Mouse (Mus musculus): ENCODE results near the gene Dnajc17. TPM values are rescaled to one million over a fixed set of nuclear protein-coding genes. Genes with fewer than 3 reads are reported as not detected.

The Dnajc17 gene
- polyA plus RNA-seq, 1 experiment from 2014 or later = 19.5 TPM

GRCm38 (mm10) chr2:119167866-119168256, 40.7 kb downstream of the Dnajc17 start:
- H3K4me1 ChIP-seq = peaks cover 31% of the 10 kb centered on the region
- H3K27me3 ChIP-seq (ENCODE audit: insufficient read depth, poor library complexity, severe bottlenecking) = peaks cover 44% of the 10 kb centered on the region
- DNase-seq (ENCODE audit: low spot score) = no peak
- H3K4me3 ChIP-seq = peak overlapping the region; percentile 73
- WGBS = 4% methylated on average over 26 of the region's 26 CpGs
- peaks cover 4% of the 10 kb centered on the region; the same call in 1 of the 2 replicates for H3K36me3 ChIP-seq
- no peaks in the 10 kb centered on the region for H3K9me3 ChIP-seq
- H3K27ac ChIP-seq = peak overlapping the region; percentile 72

- no peaks in the 10 kb centered on the region for H3K9me3 ChIP-seq
- DNase-seq (ENCODE audit: low spot score) = peak; percentile 86
- peaks cover 44% of the 10 kb centered on the region for H3K27me3 ChIP-seq (ENCODE audit: insufficient read depth, poor library complexity, severe bottlenecking)
- peak within 1 kb of the TSS; percentile 73 for H3K4me3 ChIP-seq
- peaks cover 4% of the 10 kb centered on the region; the same call in 1 of the 2 replicates for H3K36me3 ChIP-seq
- under 1% methylated on average over 60 of the region's 60 CpGs for WGBS
- H3K27ac ChIP-seq = peak within 1 kb of the TSS; percentile 72
- H3K4me1 ChIP-seq = peaks cover 24% of the 10 kb centered on the region
Observed at GRCm38 (mm10) chr2:119166901-119167865, 41.4 kb downstream of the Dnajc17 start, which contains the start of gene Gchfr. TSS of gene Gchfr (plus strand) at chr2:119167773.

- Histone ChIP-seq H3K4me1 (peaks cover 27% of the 10 kb centered on the region), H3K27me3 (ENCODE audit: insufficient read depth, poor library complexity, severe bottlenecking) (peaks cover 44% of the 10 kb centered on the region), H3K9me3 (no peaks in the 10 kb centered on the region), H3K4me3 (no peak overlapping the region), H3K36me3 (no peaks in the 10 kb centered on the region), H3K27ac (no peak overlapping the region)
- no peak for DNase-seq (ENCODE audit: low spot score)
Observed at GRCm38 (mm10) chr2:119165401-119165800, 43.2 kb downstream of the Dnajc17 start.

GRCm38 (mm10) chr2:119163999-119164398, 44.6 kb downstream of the Dnajc17 start:
- H3K27ac ChIP-seq = no peak overlapping the region
- H3K36me3 ChIP-seq = no peaks in the 10 kb centered on the region
- 82% methylated on average over 4 of the region's 4 CpGs for WGBS
- H3K4me1 ChIP-seq = peaks cover 27% of the 10 kb centered on the region
- H3K9me3 ChIP-seq = no peaks in the 10 kb centered on the region
- H3K27me3 ChIP-seq (ENCODE audit: insufficient read depth, poor library complexity, severe bottlenecking) = peaks cover 32% of the 10 kb centered on the region
- no peak overlapping the region for H3K4me3 ChIP-seq
- DNase-seq (ENCODE audit: low spot score) = no peak

GRCm38 (mm10) chr2:119163135-119163534, 45.5 kb downstream of the Dnajc17 start:
- peaks cover 28% of the 10 kb centered on the region; the same call in 1 of the 2 replicates for H3K27me3 ChIP-seq (ENCODE audit: insufficient read depth, poor library complexity, severe bottlenecking)
- no peaks in the 10 kb centered on the region for H3K9me3 ChIP-seq
- no peaks in the 10 kb centered on the region for H3K36me3 ChIP-seq
- H3K27ac ChIP-seq = no peak overlapping the region
- H3K4me3 ChIP-seq = no peak overlapping the region
- no peak for DNase-seq (ENCODE audit: low spot score)
- peaks cover 27% of the 10 kb centered on the region for H3K4me1 ChIP-seq
- WGBS = 69% methylated on average over 3 of the region's 3 CpGs

- no peaks in the 10 kb centered on the region for H3K9me3 ChIP-seq
- WGBS = 21% methylated on average over 2 of the region's 2 CpGs
- H3K36me3 ChIP-seq = no peaks in the 10 kb centered on the region
- H3K4me1 ChIP-seq = peaks cover 15% of the 10 kb centered on the region
- H3K27me3 ChIP-seq (ENCODE audit: insufficient read depth, poor library complexity, severe bottlenecking) = peaks cover 20% of the 10 kb centered on the region; the same call in 1 of the 2 replicates
- DNase-seq (ENCODE audit: low spot score) = no peak
- peak overlapping the region; percentile 82 for H3K27ac ChIP-seq
- H3K4me3 ChIP-seq = no peak overlapping the region
Observed at GRCm38 (mm10) chr2:119161247-119161646, 47.3 kb downstream of the Dnajc17 start.

GRCm38 (mm10) chr2:119157836-119158235, 50.8 kb downstream of the Dnajc17 start:
- no peaks in the 10 kb centered on the region for H3K9me3 ChIP-seq
- H3K4me1 ChIP-seq = peaks cover 28% of the 10 kb centered on the region
- no peak for DNase-seq (ENCODE audit: low spot score)
- no peak overlapping the region for H3K27ac ChIP-seq
- no peaks in the 10 kb centered on the region for H3K27me3 ChIP-seq (ENCODE audit: insufficient read depth, poor library complexity, severe bottlenecking)
- H3K4me3 ChIP-seq = peak overlapping the region; percentile 96; the same call in 1 of the 2 replicates
- peaks cover 18% of the 10 kb centered on the region for H3K36me3 ChIP-seq

- Histone ChIP-seq H3K27me3 (ENCODE audit: insufficient read depth, poor library complexity, severe bottlenecking) (no peaks in the 10 kb centered on the region), H3K36me3 (peaks cover 24% of the 10 kb centered on the region), H3K4me1 (peaks cover 34% of the 10 kb centered on the region), H3K27ac (peak within 1 kb of the TSS; percentile 91), H3K9me3 (no peaks in the 10 kb centered on the region), H3K4me3 (peak within 1 kb of the TSS; percentile 96)
- DNase-seq (ENCODE audit: low spot score) = peak; percentile 96
- WGBS = 1% methylated on average over 57 of the region's 57 CpGs
Observed at GRCm38 (mm10) chr2:119156681-119157572, 51.7 kb downstream of the Dnajc17 start, which contains the start of gene Rmdn3. TSS of gene Rmdn3 (minus strand) at chr2:119157034.

- DNase-seq (ENCODE audit: low spot score) = no peak
- H3K4me3 ChIP-seq = peak overlapping the region; percentile 96
- WGBS = 4% methylated on average over 34 of the region's 34 CpGs
- no peaks in the 10 kb centered on the region for H3K27me3 ChIP-seq (ENCODE audit: insufficient read depth, poor library complexity, severe bottlenecking)
- H3K4me1 ChIP-seq = peaks cover 29% of the 10 kb centered on the region
- H3K36me3 ChIP-seq = peaks cover 31% of the 10 kb centered on the region
- H3K9me3 ChIP-seq = no peaks in the 10 kb centered on the region
- H3K27ac ChIP-seq = peak overlapping the region; percentile 91
Observed at GRCm38 (mm10) chr2:119156081-119156680, 52.4 kb downstream of the Dnajc17 start.

GRCm38 (mm10) chr2:119155388-119155787, 53.2 kb downstream of the Dnajc17 start:
- WGBS = 28% methylated on average over 9 of the region's 9 CpGs
- Histone ChIP-seq H3K36me3 (peaks cover 39% of the 10 kb centered on the region), H3K4me1 (peaks cover 26% of the 10 kb centered on the region), H3K9me3 (no peaks in the 10 kb centered on the region), H3K4me3 (peak overlapping the region; percentile 96), H3K27me3 (ENCODE audit: insufficient read depth, poor library complexity, severe bottlenecking) (no peaks in the 10 kb centered on the region), H3K27ac (no peak overlapping the region)
- peak; percentile 93 for DNase-seq (ENCODE audit: low spot score)

- Histone ChIP-seq H3K4me1 (peaks cover 26% of the 10 kb centered on the region), H3K27me3 (ENCODE audit: insufficient read depth, poor library complexity, severe bottlenecking) (no peaks in the 10 kb centered on the region), H3K9me3 (no peaks in the 10 kb centered on the region), H3K36me3 (peaks cover 45% of the 10 kb centered on the region), H3K4me3 (no peak overlapping the region), H3K27ac (no peak overlapping the region)
- WGBS = 86% methylated on average over 2 of the region's 2 CpGs
- DNase-seq (ENCODE audit: low spot score) = no peak
Observed at GRCm38 (mm10) chr2:119154683-119155082, 53.9 kb downstream of the Dnajc17 start.

- Histone ChIP-seq H3K4me1 (peaks cover 26% of the 10 kb centered on the region), H3K4me3 (no peak overlapping the region), H3K27ac (0 out of 2 replicates have a peak overlapping the region, but pooled peaks have one; percentile 31), H3K36me3 (peaks cover 68% of the 10 kb centered on the region), H3K27me3 (ENCODE audit: insufficient read depth, poor library complexity, severe bottlenecking) (no peaks in the 10 kb centered on the region), H3K9me3 (no peaks in the 10 kb centered on the region)
- 44% methylated on average over 6 of the region's 6 CpGs for WGBS
- DNase-seq (ENCODE audit: low spot score) = no peak
Observed at GRCm38 (mm10) chr2:119152255-119152654, 56.3 kb downstream of the Dnajc17 start.

Data from heart, embryonic 10.5 days (tissue).